24 mouse cellular contexts compared by ENCODE assay signal in genomic region chr16:97912873-97913272, GRCm38 (mm10).
"Had no signal": no experiment of that assay in that cellular context is flagged by ENCODE, and none has a peak within 500 bp of the region (broad histone marks: within the 10 kb centered on the region; RNA-seq: fewer than 3 reads in every experiment).

No protein-coding gene starts in this region.

- H3K9ac ChIP-seq: kidney, embryonic 15.5 days; limb, embryonic 12.5 days; limb, embryonic 15.5 days; liver, embryonic 13.5 days; midbrain, embryonic 12.5 days; midbrain, embryonic 15.5 days; neural tube, embryonic 12.5 days; neural tube, embryonic 15.5 days had no signal

- H3K4me3 ChIP-seq: kidney, embryonic 15.5 days; left cerebral cortex, adult 2 months; limb, embryonic 12.5 days; limb, embryonic 15.5 days; liver, embryonic 13.5 days; midbrain, embryonic 12.5 days; midbrain, embryonic 15.5 days; neural tube, embryonic 12.5 days; neural tube, embryonic 15.5 days had no signal

- DNase-seq: kidney, postnatal 10 days; layer of hippocampus, postnatal 36 days; left cerebral cortex, postnatal 4 days; liver, embryonic 13.5 days; lung, adult 2 months; lung, postnatal 14 days; lung, postnatal 4 days; right cerebral cortex, adult 18-20 months; right cerebral cortex, postnatal 14 days; right cerebral cortex, postnatal 4 days; thymus, adult 2 months; thymus, postnatal 14 days; thymus, postnatal 4 days had no signal

- H3K36me3 ChIP-seq: limb, embryonic 12.5 days; liver, embryonic 13.5 days; midbrain, embryonic 12.5 days; midbrain, embryonic 15.5 days; neural tube, embryonic 12.5 days; neural tube, embryonic 15.5 days had no signal

- H3K4me2 ChIP-seq: kidney, embryonic 15.5 days; limb, embryonic 12.5 days; limb, embryonic 15.5 days; liver, embryonic 13.5 days; midbrain, embryonic 12.5 days; midbrain, embryonic 15.5 days; neural tube, embryonic 12.5 days; neural tube, embryonic 15.5 days had no signal

- H3K9me3 ChIP-seq: kidney, embryonic 15.5 days; limb, embryonic 12.5 days; limb, embryonic 15.5 days; liver, embryonic 13.5 days; midbrain, embryonic 12.5 days; midbrain, embryonic 15.5 days; neural tube, embryonic 12.5 days; neural tube, embryonic 15.5 days had no signal

- ATAC-seq: hindbrain, postnatal 0 days; inflammation-experienced regulatory T-cells, adult 6 months; midbrain, embryonic 15.5 days had no signal

- H3K27ac ChIP-seq: hindbrain, postnatal 0 days; kidney, embryonic 15.5 days; left cerebral cortex, adult 2 months; limb, embryonic 12.5 days; limb, embryonic 15.5 days; liver, embryonic 13.5 days; midbrain, embryonic 12.5 days; midbrain, embryonic 15.5 days; neural tube, embryonic 12.5 days; neural tube, embryonic 15.5 days; stomach, postnatal 0 days had no signal

- H3K4me1 ChIP-seq: kidney, embryonic 15.5 days; limb, embryonic 12.5 days; limb, embryonic 15.5 days; midbrain, embryonic 12.5 days; midbrain, embryonic 15.5 days; neural tube, embryonic 12.5 days; neural tube, embryonic 15.5 days had no signal

- H3K27me3 ChIP-seq: kidney, embryonic 15.5 days; limb, embryonic 12.5 days; limb, embryonic 15.5 days; liver, embryonic 13.5 days; midbrain, embryonic 12.5 days; midbrain, embryonic 15.5 days; neural tube, embryonic 12.5 days; neural tube, embryonic 15.5 days had no signal
